Mouse (Mus musculus): ENCODE results near the gene Defa26. TPM values are rescaled to one million over a fixed set of nuclear protein-coding genes. Genes with fewer than 3 reads are reported as not detected.

Gene Defa26
- not detected in 4 replicates for total RNA-seq (2023; ENCODE audit: inconsistent age)

GRCm38 (mm10) chr8:21617883-21618282, at the start of gene Defa26:
Gene Defa26, plus strand, starts transcription at chr8:21618183.

GRCm38 (mm10) chr8:21582706-21583105, 35.3 kb upstream of the Defa26 start, which contains the start of gene Defa28:
Gene Defa28, plus strand, starts transcription at chr8:21583006.

GRCm38 (mm10) chr8:21594408-21594807, 23.6 kb upstream of the Defa26 start, which contains the start of gene Gm7861:
Gene Gm7861, minus strand, starts transcription at chr8:21594508.

GRCm38 (mm10) chr8:21655480-21655879, 37.5 kb downstream of the Defa26 start, which contains the start of gene Defa17:
Gene Defa17, plus strand, starts transcription at chr8:21655780.

GRCm38 (mm10) chr8:21665497-21665896, 47.5 kb downstream of the Defa26 start, which contains the start of gene Defa34:
Gene Defa34, plus strand, starts transcription at chr8:21665797.

Other genes with a start within 250 kb of the Defa26 start
- gene Defa2, start 239.7 kb upstream of the Defa26 start, total RNA-seq (2023; ENCODE audit: inconsistent age), result not detected in 4 replicates
- gene Defa33, start 226.4 kb upstream of the Defa26 start, total RNA-seq (2023; ENCODE audit: inconsistent age), result not detected in 4 replicates
- gene Defa36, start 190.8 kb upstream of the Defa26 start, total RNA-seq (2023; ENCODE audit: inconsistent age), result not detected in 4 replicates
- not detected in 4 replicates for gene Gm7849, start 161.6 kb upstream of the Defa26 start, total RNA-seq (2023; ENCODE audit: inconsistent age)
- gene Defa20, start 108.9 kb upstream of the Defa26 start, total RNA-seq (2023; ENCODE audit: inconsistent age), result not detected in 4 replicates
- not detected in 4 replicates for gene Defa32, start 89.2 kb upstream of the Defa26 start, total RNA-seq (2023; ENCODE audit: inconsistent age)
- gene Defa37, start 52.8 kb upstream of the Defa26 start, total RNA-seq (2023; ENCODE audit: inconsistent age), result not detected in 4 replicates
- gene Defa28, start 35.2 kb upstream of the Defa26 start, total RNA-seq (2023; ENCODE audit: inconsistent age), result not detected in 4 replicates
- gene Gm7861, start 23.7 kb upstream of the Defa26 start, total RNA-seq (2023; ENCODE audit: inconsistent age), result not detected in 4 replicates
- gene Defa17, start 37.6 kb downstream of the Defa26 start, total RNA-seq (2023; ENCODE audit: inconsistent age), result not detected in 4 replicates
- gene Defa34, start 47.6 kb downstream of the Defa26 start, total RNA-seq (2023; ENCODE audit: inconsistent age), result not detected in 4 replicates
- not detected in 4 replicates for gene AY761184, start 85.5 kb downstream of the Defa26 start, total RNA-seq (2023; ENCODE audit: inconsistent age)
- not detected in 4 replicates for gene Defa24, start 116.3 kb downstream of the Defa26 start, total RNA-seq (2023; ENCODE audit: inconsistent age)
- gene Defb50, start 205.4 kb downstream of the Defa26 start, total RNA-seq (2023; ENCODE audit: inconsistent age), result not detected in 4 replicates
- not detected in 4 replicates for gene Defb2, start 221.7 kb downstream of the Defa26 start, total RNA-seq (2023; ENCODE audit: inconsistent age)
- gene Defb10, start 240.7 kb downstream of the Defa26 start, total RNA-seq (2023; ENCODE audit: inconsistent age), result not detected in 4 replicates